Mouse (Mus musculus) heart, embryonic 12.5 days (tissue): ENCODE results near the gene Lif. TPM values are rescaled to one million over a fixed set of nuclear protein-coding genes. Genes with fewer than 3 reads are reported as not detected.

ENCODE experiments used
- ATAC-seq: fragments of 200-750 bp; cut with Nextera tagmentation; 2 replicates; pipeline ENCODE4 v1.8.0; 2017; ENCODE audit warnings: moderate TSS enrichment, moderate library complexity; ENCODE audit not compliant: insufficient number of reproducible peaks, low FRiP score
- H3K27ac ChIP-seq: fragments of 300-500 bp; sonication (generic); 2 replicates; pipeline ENCODE4 v1.5.1; 2016; ENCODE audit warnings: mild to moderate bottlenecking, moderate library complexity; ENCODE audit not compliant: poor library complexity, severe bottlenecking
- H3K27me3 ChIP-seq: fragments of 300-500 bp; sonication (generic); replicated peaks from 2 replicates; pipeline ENCODE4 v1.6.1; 2016; ENCODE audit warnings: mild to moderate bottlenecking, moderate library complexity
- H3K36me3 ChIP-seq: fragments of 300-500 bp; sonication (generic); 2 replicates; pipeline ENCODE4 v1.6.1; 2016; ENCODE audit warnings: mild to moderate bottlenecking, moderate library complexity
- H3K4me1 ChIP-seq: fragments of 300-500 bp; sonication (generic); replicated peaks from 2 replicates; pipeline ENCODE4 v1.6.1; 2016; ENCODE audit warnings: mild to moderate bottlenecking
- H3K4me2 ChIP-seq: fragments of 300-500 bp; sonication (generic); 2 replicates; pipeline ENCODE4 v1.6.1; 2016; ENCODE audit warnings: mild to moderate bottlenecking, moderate library complexity
- H3K4me3 ChIP-seq: fragments of 300-500 bp; sonication (generic); 2 replicates; pipeline ENCODE4 v1.5.1; 2016; ENCODE audit warnings: mild to moderate bottlenecking
- H3K9ac ChIP-seq: fragments of 300-500 bp; sonication (generic); 2 replicates; pipeline ENCODE4 v1.6.1; 2016; ENCODE audit warnings: mild to moderate bottlenecking, moderate library complexity
- H3K9me3 ChIP-seq: fragments of 300-500 bp; sonication (generic); replicated peaks from 2 replicates; pipeline ENCODE4 v1.6.1; 2016; ENCODE audit warnings: mild to moderate bottlenecking, moderate library complexity
- WGBS: fragments of 180-500 bp; shearing (Covaris S2); methylation state at CpG from one replicate; pipeline ENCODE4 v1.1.7; 2016; 5-methylcytosine and 5-hydroxymethylcytosine counted together
- polyA plus RNA-seq: library from polyadenylated mRNA; unstranded; fragments of >200 nt; fragmentation: Nextera tagmentation; extraction: Ambion mirVana; gene quantifications from 2 replicates; pipeline ENCODE4 v1.2.1, GENCODE M21; 2016

The Lif gene
- polyA plus RNA-seq, 1 experiment from 2014 or later: 0.63 TPM

- WGBS: 89% methylated on average over 2 of the region's 2 CpGs
Measured at GRCm38 (mm10) chr11:4231435-4231834, 25.9 kb upstream of the Lif start.

GRCm38 (mm10) chr11:4232644-4233043 is 24.7 kb upstream of the Lif start:
- WGBS: 38% methylated on average over 12 of the region's 12 CpGs
- H3K9me3 ChIP-seq: no peaks in the 10 kb centered on the region
- H3K36me3 ChIP-seq: no peaks in the 10 kb centered on the region
- H3K27me3 ChIP-seq: 0 out of 2 replicates have a peak, but pooled peaks cover 1% of the 10 kb centered on the region
- no peak overlapping the region for H3K4me3 ChIP-seq
- H3K9ac ChIP-seq: no peak overlapping the region
- H3K4me2 ChIP-seq: no peak overlapping the region
- ATAC-seq: peak; percentile 58; the same call in 1 of the 2 replicates
- H3K27ac ChIP-seq: no peak overlapping the region
- peaks cover 12% of the 10 kb centered on the region for H3K4me1 ChIP-seq

More at GRCm38 (mm10) chr11:4231435-4231834, 25.9 kb upstream of the Lif start:
- Histone ChIP-seq H3K4me1 (peaks cover 12% of the 10 kb centered on the region), H3K9ac (no peak overlapping the region), H3K27ac (no peak overlapping the region), H3K27me3 (0 out of 2 replicates have a peak, but pooled peaks cover 3% of the 10 kb centered on the region), H3K4me3 (no peak overlapping the region), H3K36me3 (no peaks in the 10 kb centered on the region), H3K9me3 (no peaks in the 10 kb centered on the region), H3K4me2 (no peak overlapping the region)
- ATAC-seq: no peak

- peaks cover 5% of the 10 kb centered on the region; the same call in 1 of the 2 replicates for H3K9me3 ChIP-seq
- no peak overlapping the region for H3K4me2 ChIP-seq
- no peak; the same call in 1 of the 2 replicates for ATAC-seq
- H3K36me3 ChIP-seq: no peaks in the 10 kb centered on the region
- H3K4me3 ChIP-seq: no peak overlapping the region
- 82% methylated on average over 6 of the region's 6 CpGs for WGBS
- H3K9ac ChIP-seq: no peak overlapping the region
- H3K4me1 ChIP-seq: peaks cover 9% of the 10 kb centered on the region
- no peak overlapping the region for H3K27ac ChIP-seq
- no peaks in the 10 kb centered on the region for H3K27me3 ChIP-seq
Measured at GRCm38 (mm10) chr11:4235052-4235655, 22.2 kb upstream of the Lif start.

GRCm38 (mm10) chr11:4235665-4236545 is 21.5 kb upstream of the Lif start, which contains the start of gene Osm:
Gene Osm (plus strand): TSS chr11:4236420.
- no peak within 1 kb of the TSS for H3K27ac ChIP-seq
- peaks cover 5% of the 10 kb centered on the region; the same call in 1 of the 2 replicates for H3K9me3 ChIP-seq
- 66% methylated on average over 16 of the region's 16 CpGs for WGBS
- H3K27me3 ChIP-seq: no peaks in the 10 kb centered on the region
- H3K36me3 ChIP-seq: no peaks in the 10 kb centered on the region
- H3K4me3 ChIP-seq: no peak within 1 kb of the TSS
- no peak for ATAC-seq
- no peak within 1 kb of the TSS for H3K9ac ChIP-seq
- no peak within 1 kb of the TSS for H3K4me2 ChIP-seq
- peaks cover 9% of the 10 kb centered on the region for H3K4me1 ChIP-seq

GRCm38 (mm10) chr11:4236546-4237067 is 20.8 kb upstream of the Lif start:
- peaks cover 5% of the 10 kb centered on the region; the same call in 1 of the 2 replicates for H3K9me3 ChIP-seq
- no peaks in the 10 kb centered on the region for H3K27me3 ChIP-seq
- no peak overlapping the region for H3K9ac ChIP-seq
- no peak overlapping the region for H3K27ac ChIP-seq
- no peak overlapping the region for H3K4me2 ChIP-seq
- 87% methylated on average over 21 of the region's 21 CpGs for WGBS
- H3K4me3 ChIP-seq: no peak overlapping the region
- no peak for ATAC-seq
- H3K4me1 ChIP-seq: peaks cover 9% of the 10 kb centered on the region
- H3K36me3 ChIP-seq: no peaks in the 10 kb centered on the region

GRCm38 (mm10) chr11:4237389-4237912 is 19.9 kb upstream of the Lif start:
- Histone ChIP-seq H3K9me3 (peaks cover 5% of the 10 kb centered on the region; the same call in 1 of the 2 replicates), H3K27ac (no peak overlapping the region), H3K27me3 (no peaks in the 10 kb centered on the region), H3K4me2 (no peak overlapping the region), H3K9ac (no peak overlapping the region), H3K36me3 (no peaks in the 10 kb centered on the region), H3K4me1 (peaks cover 8% of the 10 kb centered on the region), H3K4me3 (no peak overlapping the region)
- ATAC-seq: no peak
- WGBS: 76% methylated on average over 18 of the region's 18 CpGs

GRCm38 (mm10) chr11:4238167-4238566 is 19.2 kb upstream of the Lif start:
- Histone ChIP-seq H3K36me3 (no peaks in the 10 kb centered on the region), H3K4me2 (no peak overlapping the region), H3K9ac (no peak overlapping the region), H3K9me3 (peaks cover 5% of the 10 kb centered on the region; the same call in 1 of the 2 replicates), H3K27me3 (no peaks in the 10 kb centered on the region), H3K4me1 (peaks cover 7% of the 10 kb centered on the region; the same call in 1 of the 2 replicates), H3K4me3 (no peak overlapping the region), H3K27ac (no peak overlapping the region)
- ATAC-seq: no peak
- WGBS: 81% methylated on average over 6 of the region's 6 CpGs

GRCm38 (mm10) chr11:4239691-4240090 is 17.7 kb upstream of the Lif start:
- Histone ChIP-seq H3K9ac (no peak overlapping the region), H3K4me2 (no peak overlapping the region), H3K27me3 (no peaks in the 10 kb centered on the region), H3K36me3 (no peaks in the 10 kb centered on the region), H3K27ac (no peak overlapping the region), H3K9me3 (peaks cover 5% of the 10 kb centered on the region; the same call in 1 of the 2 replicates), H3K4me1 (peaks cover 7% of the 10 kb centered on the region; the same call in 1 of the 2 replicates), H3K4me3 (no peak overlapping the region)
- 80% methylated on average over 23 of the region's 23 CpGs for WGBS
- ATAC-seq: no peak

- Histone ChIP-seq H3K4me2 (no peak overlapping the region), H3K36me3 (no peaks in the 10 kb centered on the region), H3K4me3 (no peak overlapping the region), H3K9ac (no peak overlapping the region), H3K4me1 (peaks cover 7% of the 10 kb centered on the region; the same call in 1 of the 2 replicates), H3K9me3 (peaks cover 5% of the 10 kb centered on the region; the same call in 1 of the 2 replicates), H3K27me3 (no peaks in the 10 kb centered on the region), H3K27ac (no peak overlapping the region)
- 59% methylated on average over 7 of the region's 7 CpGs for WGBS
- ATAC-seq: no peak
Measured at GRCm38 (mm10) chr11:4240151-4240550, 17.2 kb upstream of the Lif start.

- H3K4me3 ChIP-seq: no peak overlapping the region
- ATAC-seq: no peak
- H3K4me2 ChIP-seq: no peak overlapping the region
- no peak overlapping the region for H3K9ac ChIP-seq
- H3K27ac ChIP-seq: no peak overlapping the region
- H3K27me3 ChIP-seq: no peaks in the 10 kb centered on the region
- H3K9me3 ChIP-seq: peaks cover 5% of the 10 kb centered on the region; the same call in 1 of the 2 replicates
- 77% methylated on average over 4 of the region's 4 CpGs for WGBS
- no peaks in the 10 kb centered on the region for H3K36me3 ChIP-seq
- peaks cover 3% of the 10 kb centered on the region; the same call in 1 of the 2 replicates for H3K4me1 ChIP-seq
Measured at GRCm38 (mm10) chr11:4241180-4241579, 16.2 kb upstream of the Lif start.

GRCm38 (mm10) chr11:4246126-4246525 is 11.2 kb upstream of the Lif start:
- no peak for ATAC-seq
- H3K9ac ChIP-seq: no peak overlapping the region
- no peak overlapping the region for H3K27ac ChIP-seq
- H3K27me3 ChIP-seq: no peaks in the 10 kb centered on the region
- 68% methylated on average over 6 of the region's 6 CpGs for WGBS
- H3K4me2 ChIP-seq: no peak overlapping the region
- H3K4me3 ChIP-seq: no peak overlapping the region
- H3K9me3 ChIP-seq: no peaks in the 10 kb centered on the region
- no peaks in the 10 kb centered on the region for H3K36me3 ChIP-seq
- H3K4me1 ChIP-seq: no peaks in the 10 kb centered on the region
